Mouse (Mus musculus) liver, embryonic 14.5 days (tissue): Measurements from ENCODE around the gene Bmp6. TPM values are rescaled to one million over a fixed set of nuclear protein-coding genes. Genes with fewer than 3 reads are reported as not detected.

Experiments
- ATAC-seq: fragments of 200-750 bp; cut with Nextera tagmentation; 2 replicates; pipeline ENCODE4 v1.8.0; 2017; ENCODE audit warnings: moderate number of reproducible peaks, mild to moderate bottlenecking, moderate library complexity; ENCODE audit not compliant: insufficient read depth
- DNase-seq, 3 experiments: peaks; one replicate each; pipeline ENCODE4 v3.0.0-alpha.2; 2012 to 2013; ENCODE audit warnings: low read depth in 3 of 3, low spot score in 3 of 3
- H3K27ac ChIP-seq: fragments of 300-500 bp; sonication (generic); 2 replicates; pipeline ENCODE4 v1.5.1; 2014; ENCODE audit warnings: moderate library complexity, mild to moderate bottlenecking, control low read depth, inconsistent platforms
- H3K27me3 ChIP-seq: fragments of 300-500 bp; sonication (generic); 2 replicates; pipeline ENCODE4 v1.6.1; 2014; ENCODE audit warnings: mild to moderate bottlenecking, low read length, moderate library complexity; ENCODE audit not compliant: control insufficient read depth, insufficient read depth
- H3K36me3 ChIP-seq: fragments of 300-500 bp; sonication (generic); replicated peaks from 2 replicates; pipeline ENCODE4 v1.6.1; 2014; ENCODE audit warnings: low read depth; ENCODE audit not compliant: control insufficient read depth, insufficient read depth
- H3K4me1 ChIP-seq, 2 experiments: fragments of 200-500 bp in 1 of 2; fragments of 300-500 bp in 1 of 2; sonication (generic) in 1 of 2; replicated peaks; 2 replicates each; pipeline ENCODE4 v1.6.1; 2012 to 2014; ENCODE audit warnings: antibody characterized with exemption in 1 of 2, inconsistent platforms in 1 of 2, low read length in 1 of 2; ENCODE audit not compliant: control insufficient read depth in 2 of 2, insufficient read depth in 2 of 2
- H3K4me2 ChIP-seq: fragments of 300-500 bp; sonication (generic); 2 replicates; pipeline ENCODE4 v1.6.1; 2014; ENCODE audit warnings: low read depth, mild to moderate bottlenecking, control low read depth, moderate library complexity
- H3K4me3 ChIP-seq, 2 experiments: fragments of 200-500 bp in 1 of 2; fragments of 300-500 bp in 1 of 2; sonication (generic) in 1 of 2; 2 replicates each; pipeline ENCODE4 v1.5.1; 2012 to 2014; ENCODE audit warnings: low read depth in 2 of 2, low read length in 2 of 2, mild to moderate bottlenecking in 2 of 2, control low read depth in 1 of 2, inconsistent platforms in 1 of 2, moderate library complexity in 1 of 2; ENCODE audit not compliant: insufficient read depth in 1 of 2
- H3K9ac ChIP-seq: fragments of 300-500 bp; sonication (generic); replicated peaks from 2 replicates; pipeline ENCODE4 v1.6.1; 2014; ENCODE audit warnings: mild to moderate bottlenecking, control low read depth, moderate library complexity
- H3K9me3 ChIP-seq: fragments of 300-500 bp; sonication (generic); 2 replicates; pipeline ENCODE4 v1.6.1; 2016; ENCODE audit warnings: low read length, mixed read lengths; ENCODE audit not compliant: control insufficient read depth
- CTCF ChIP-seq: IDR thresholded peaks from 2 replicates; pipeline ENCODE4 v1.5.1; 2016; ENCODE audit warnings: antibody characterized with exemption, low read depth, control low read depth
- EP300 ChIP-seq: IDR thresholded peaks from 2 replicates; pipeline ENCODE4 v1.6.1; 2016; ENCODE audit warnings: antibody characterized with exemption, low read depth
- WGBS: fragments of 180-500 bp; shearing (Covaris S2); extraction: QIAGEN DNeasy Blood & Tissue Kit; methylation state at CpG from one replicate; pipeline ENCODE4 v1.1.7; 2014; ENCODE audit not compliant: insufficient replicate concordance; 5-methylcytosine and 5-hydroxymethylcytosine counted together
- polyA plus RNA-seq, 2 experiments: library from polyadenylated mRNA; depleted of rRNA in 1 of 2; stranded (reverse) in 1 of 2; unstranded in 1 of 2; fragments of >200 nt; fragmentation: Nextera tagmentation in 1 of 2; extraction: Ambion mirVana in 1 of 2; gene quantifications; 2 replicates each; pipeline versions ENCODE4 v1.2.1 to v1.2.3; 2012 to 2014

The Bmp6 gene
- polyA plus RNA-seq, 2 experiments: 0.19 to 0.39 TPM

DNA sequence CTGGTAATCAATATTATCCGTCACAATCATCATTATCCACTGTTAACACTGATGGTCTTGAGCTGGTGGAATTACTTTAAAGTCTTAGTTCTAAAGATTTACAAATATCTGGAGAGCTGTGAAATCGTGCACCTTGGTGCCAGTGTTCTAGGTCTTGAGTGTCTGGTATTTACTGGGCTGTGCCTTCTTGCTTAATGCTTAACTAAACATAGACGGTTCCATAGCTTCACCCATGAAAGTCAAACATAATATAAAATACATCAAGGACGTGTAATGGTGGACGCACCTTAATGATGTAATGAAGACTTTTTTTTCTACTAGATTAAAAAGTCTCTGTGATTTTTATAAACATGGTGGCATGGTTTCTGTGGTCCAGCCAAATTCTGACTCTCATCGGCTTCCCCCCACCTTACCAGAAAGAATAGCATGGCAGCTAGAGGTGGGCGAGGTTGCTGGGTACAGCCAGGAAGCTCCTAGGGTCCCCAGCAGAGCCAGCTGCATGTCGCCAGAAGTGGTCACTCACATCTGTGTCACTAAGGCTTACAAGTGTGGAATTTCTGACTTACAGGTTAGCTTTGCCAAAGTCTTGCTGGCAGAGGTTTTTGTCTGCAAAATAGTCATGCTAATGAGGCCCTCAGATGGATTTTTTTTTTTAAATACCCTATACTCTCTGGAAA is 200.0 kb downstream of the Bmp6 start:
- Histone ChIP-seq H3K4me3 (no peak overlapping the region), H3K4me1 (no peaks in the 10 kb centered on the region), H3K4me2 (no peak overlapping the region), H3K27ac (no peak overlapping the region), H3K9ac (no peak overlapping the region), H3K36me3 (no peaks in the 10 kb centered on the region), H3K27me3 (no peaks in the 10 kb centered on the region), H3K9me3 (no peaks in the 10 kb centered on the region)
- no peak for ATAC-seq
- no peak for DNase-seq
- whole genome bisulfite sequencing: 62% methylated on average over 8 of the region's 8 CpGs
- TF ChIP-seq CTCF: no peak

DNA sequence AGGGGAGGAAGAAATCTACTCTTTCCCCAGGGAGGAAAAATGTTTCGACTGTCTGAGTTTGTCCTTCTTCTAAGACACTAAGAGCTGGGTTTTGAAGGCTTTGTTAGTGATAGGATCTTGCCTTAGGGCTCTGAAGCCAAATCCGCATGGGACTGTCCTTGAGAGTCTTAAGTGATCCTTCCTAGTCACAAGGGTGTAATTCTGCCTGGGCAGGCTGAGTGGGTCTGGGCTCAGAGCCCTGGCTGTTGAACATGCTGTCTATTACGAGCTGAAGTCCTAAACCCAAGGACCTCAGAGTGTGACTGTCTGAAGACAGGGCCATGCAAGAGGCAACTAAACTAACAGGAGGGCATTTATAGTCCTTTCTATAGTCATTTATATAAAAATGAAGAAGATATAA is 200.6 kb downstream of the Bmp6 start:
- no peak overlapping the region for H3K27ac ChIP-seq
- H3K27me3 ChIP-seq: no peaks in the 10 kb centered on the region
- H3K4me3 ChIP-seq: no peak overlapping the region
- H3K9ac ChIP-seq: no peak overlapping the region
- no peak for ATAC-seq
- H3K4me1 ChIP-seq: no peaks in the 10 kb centered on the region
- H3K4me2 ChIP-seq: no peak overlapping the region
- TF ChIP-seq EP300 (no peak), CTCF (no peak)
- no peak for DNase-seq
- H3K36me3 ChIP-seq: no peaks in the 10 kb centered on the region
- no peaks in the 10 kb centered on the region for H3K9me3 ChIP-seq
- WGBS: 56% methylated on average over 3 of the region's 3 CpGs

DNA sequence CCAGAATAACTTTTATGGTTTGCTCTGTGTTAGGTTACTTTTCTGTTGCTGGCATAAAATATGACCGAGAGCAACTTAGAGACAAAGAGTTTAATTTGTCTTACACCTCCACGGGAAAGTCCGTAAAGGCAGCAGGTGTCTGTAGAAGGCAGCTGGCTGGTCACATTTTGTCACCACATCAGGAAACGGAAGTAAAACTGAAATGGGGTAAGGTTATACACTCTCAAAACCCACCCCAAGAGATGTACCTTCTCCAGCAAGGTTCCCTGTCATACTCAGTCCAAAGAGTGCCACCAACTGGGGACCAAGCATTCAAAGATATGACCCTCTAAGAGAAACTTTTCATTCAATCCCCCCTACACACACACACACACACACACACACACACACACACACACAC is 201.8 kb downstream of the Bmp6 start:
- 59% methylated on average over 4 of the region's 4 CpGs for WGBS
- Histone ChIP-seq H3K4me3 (no peak overlapping the region), H3K27me3 (no peaks in the 10 kb centered on the region), H3K36me3 (no peaks in the 10 kb centered on the region), H3K9ac (no peak overlapping the region), H3K9me3 (no peaks in the 10 kb centered on the region), H3K4me1 (no peaks in the 10 kb centered on the region), H3K27ac (no peak overlapping the region), H3K4me2 (no peak overlapping the region)
- ATAC-seq (no peak), DNase-seq (no peak)
- no peak for TF ChIP-seq CTCF
- TF ChIP-seq EP300: no peak

DNA sequence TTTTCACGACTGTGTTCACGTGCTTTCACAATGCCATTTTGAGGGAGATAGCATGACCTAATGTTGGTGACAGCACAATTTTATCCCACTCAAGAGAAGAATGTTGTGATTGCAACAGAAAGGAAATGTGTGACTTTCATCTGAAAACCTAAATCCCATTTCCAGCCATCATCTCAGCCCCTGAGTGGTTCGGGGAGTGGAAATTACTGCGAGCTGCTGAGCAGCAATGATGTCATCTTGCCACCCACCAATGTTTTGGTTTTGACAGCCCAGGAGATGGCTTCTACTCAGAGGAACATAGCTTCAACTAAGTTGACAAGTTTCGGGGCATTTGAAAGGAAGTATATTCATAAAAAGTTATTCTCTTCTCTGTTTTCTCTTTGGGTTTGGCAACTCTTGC is 202.8 kb downstream of the Bmp6 start:
- Histone ChIP-seq H3K27me3 (no peaks in the 10 kb centered on the region), H3K9me3 (no peaks in the 10 kb centered on the region), H3K4me2 (no peak overlapping the region), H3K4me3 (no peak overlapping the region), H3K4me1 (no peaks in the 10 kb centered on the region), H3K9ac (no peak overlapping the region), H3K36me3 (no peaks in the 10 kb centered on the region), H3K27ac (no peak overlapping the region)
- WGBS: 64% methylated on average over 5 of the region's 5 CpGs
- DNase-seq (no peak), ATAC-seq (no peak)
- no peak for TF ChIP-seq CTCF
- TF ChIP-seq EP300: no peak

DNA sequence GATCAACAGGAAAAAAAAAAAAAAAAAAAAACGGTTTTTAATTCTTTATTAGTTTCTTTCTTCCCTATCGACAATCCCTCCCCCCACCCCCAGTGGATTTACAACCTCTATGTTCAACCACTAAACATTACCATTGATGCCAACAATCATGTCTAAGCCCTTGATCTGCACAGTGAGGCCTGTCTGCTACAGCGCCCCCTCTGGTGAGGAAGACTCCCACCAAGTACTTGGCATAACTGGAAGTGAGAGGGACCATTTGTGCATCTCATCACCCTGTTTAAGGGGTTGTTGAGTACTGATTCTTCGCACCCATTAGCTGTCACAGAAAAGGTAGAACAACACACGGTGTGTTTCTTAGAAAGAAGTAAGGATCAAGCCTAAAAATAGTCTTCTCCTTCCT is 203.8 kb downstream of the Bmp6 start:
- Histone ChIP-seq H3K9ac (no peak overlapping the region), H3K4me2 (no peak overlapping the region)
- 60% methylated on average over 5 of the region's 5 CpGs for WGBS

More for the DNA sequence above, 203.8 kb downstream of the Bmp6 start:
- Histone ChIP-seq H3K27ac (no peak overlapping the region), H3K9me3 (no peaks in the 10 kb centered on the region), H3K27me3 (no peaks in the 10 kb centered on the region), H3K4me3 (no peak overlapping the region), H3K36me3 (no peaks in the 10 kb centered on the region), H3K4me1 (no peaks in the 10 kb centered on the region)
- DNase-seq: no peak
- TF ChIP-seq CTCF (peak; percentile 33; the same call in 1 of the 2 replicates), EP300 (no peak)
- ATAC-seq: no peak

Other genes starting within 250 kb of the Bmp6 start
- gene Dsp, start 193.8 kb upstream of the Bmp6 start, polyA plus RNA-seq (2012; rRNA removed): 1.2 and 1.8 TPM in 2 replicates
- 2.0 TPM in 2 replicates for gene Dsp, start 193.8 kb upstream of the Bmp6 start, polyA plus RNA-seq (2014; fragmentation: Nextera tagmentation; extraction: Ambion mirVana)
- gene Snrnp48, start 140.2 kb upstream of the Bmp6 start, polyA plus RNA-seq (2012; rRNA removed): 9.5 and 15.8 TPM in 2 replicates
- gene Snrnp48, start 140.2 kb upstream of the Bmp6 start, polyA plus RNA-seq (2014; fragmentation: Nextera tagmentation; extraction: Ambion mirVana): 10.9 and 12.0 TPM in 2 replicates
- 29.1 and 31.2 TPM in 2 replicates for gene Txndc5, start 183.7 kb downstream of the Bmp6 start, polyA plus RNA-seq (2012; rRNA removed)
- 66.8 and 67.8 TPM in 2 replicates for gene Txndc5, start 183.7 kb downstream of the Bmp6 start, polyA plus RNA-seq (2014; fragmentation: Nextera tagmentation; extraction: Ambion mirVana)